Mouse (Mus musculus): ENCODE results near the gene Nr1d1.

DNA sequence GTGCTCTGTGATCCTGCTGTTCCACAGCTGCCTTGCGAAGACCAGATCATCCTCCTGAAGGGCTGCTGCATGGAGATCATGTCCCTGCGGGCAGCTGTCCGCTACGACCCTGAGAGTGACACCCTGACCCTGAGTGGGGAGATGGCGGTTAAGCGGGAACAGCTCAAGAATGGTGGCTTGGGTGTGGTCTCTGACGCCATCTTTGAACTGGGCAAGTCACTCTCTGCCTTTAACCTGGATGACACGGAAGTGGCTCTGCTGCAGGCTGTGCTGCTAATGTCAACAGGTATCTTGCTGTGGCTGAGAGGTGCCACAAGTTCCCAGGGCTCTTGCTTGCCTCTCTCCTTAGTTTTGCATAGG is 11.7 kb downstream of the Nr1d1 start:
- TF ChIP-seq CTCF (IDR thresholded peaks at IDR 0.05) (no peak), EP300 (IDR thresholded peaks at IDR 0.05) (no peak)
